Mouse (Mus musculus) hindbrain, postnatal 0 days (tissue): ENCODE results near the gene Fam189a1. TPM values are rescaled to one million over a fixed set of nuclear protein-coding genes. Genes with fewer than 3 reads are reported as not detected.

Experiments used
- ATAC-seq: fragments of 200-750 bp; cut with Nextera tagmentation; 2 replicates; pipeline ENCODE4 v1.8.0; 2017; ENCODE audit warnings: mild to moderate bottlenecking, moderate TSS enrichment, moderate library complexity
- DNase-seq: peaks from one replicate; pipeline ENCODE4 v3.0.0-alpha.2; 2015; ENCODE audit warnings: low spot score
- H3K27ac ChIP-seq: fragments of 300-500 bp; sonication (generic); 2 replicates; pipeline ENCODE4 v1.5.1; 2014; ENCODE audit warnings: mild to moderate bottlenecking
- H3K27me3 ChIP-seq: fragments of 300-500 bp; sonication (generic); 2 replicates; pipeline ENCODE4 v1.6.1; 2014; ENCODE audit warnings: low read length, mixed read lengths; ENCODE audit not compliant: insufficient read depth
- H3K36me3 ChIP-seq: fragments of 300-500 bp; sonication (generic); 2 replicates; pipeline ENCODE4 v1.6.1; 2014; ENCODE audit warnings: low read length, mixed read lengths; ENCODE audit not compliant: insufficient read depth
- H3K4me1 ChIP-seq: fragments of 300-500 bp; sonication (generic); 2 replicates; pipeline ENCODE4 v1.6.1; 2014; ENCODE audit warnings: antibody characterized with exemption, low read length, mixed read lengths; ENCODE audit not compliant: insufficient read depth
- H3K4me2 ChIP-seq: fragments of 300-500 bp; sonication (generic); 2 replicates; pipeline ENCODE4 v1.6.1; 2014; ENCODE audit warnings: low read depth, mild to moderate bottlenecking, low read length, moderate library complexity, mixed read lengths
- H3K4me3 ChIP-seq: fragments of 300-500 bp; sonication (generic); 2 replicates; pipeline ENCODE4 v1.5.1; 2014; ENCODE audit warnings: low read length
- H3K9ac ChIP-seq: fragments of 300-500 bp; sonication (generic); replicated peaks from 2 replicates; pipeline ENCODE4 v1.6.1; 2014; ENCODE audit warnings: mild to moderate bottlenecking, low read length, moderate library complexity, mixed read lengths
- H3K9me3 ChIP-seq: fragments of 300-500 bp; sonication (generic); 2 replicates; pipeline ENCODE4 v1.6.1; 2016; ENCODE audit warnings: low read length, mixed read lengths
- CTCF ChIP-seq: IDR thresholded peaks from 2 replicates; pipeline ENCODE4 v1.5.1; 2016; ENCODE audit warnings: antibody characterized with exemption, control low read depth, low read depth
- WGBS: fragments of 180-500 bp; shearing (Covaris S2); extraction: QIAGEN DNeasy Blood & Tissue Kit; methylation state at CpG from one replicate; pipeline ENCODE4 v1.1.7; 2014; 5-methylcytosine and 5-hydroxymethylcytosine counted together
- polyA plus RNA-seq: library from polyadenylated mRNA; unstranded; fragments of >200 nt; fragmentation: Nextera tagmentation; extraction: Ambion mirVana; gene quantifications from 2 replicates; pipeline ENCODE4 v1.2.1, GENCODE M21; 2015
- total RNA-seq: library from RNA; depleted of rRNA; stranded (reverse); fragments of >200 nt; gene quantifications from 2 replicates; pipeline ENCODE4 v1.2.3, GENCODE M21; 2014

Gene Fam189a1
- total and polyA plus RNA-seq, 2 experiments from 2014 or later = 16.8 to 28.4 TPM

GRCm38 (mm10) chr7:65066211-65066610, 90.2 kb downstream of the Fam189a1 start:
- Histone ChIP-seq H3K27ac (no peak overlapping the region), H3K36me3 (no peaks in the 10 kb centered on the region), H3K9ac (no peak overlapping the region), H3K9me3 (no peaks in the 10 kb centered on the region), H3K27me3 (no peaks in the 10 kb centered on the region), H3K4me2 (no peak overlapping the region), H3K4me1 (no peaks in the 10 kb centered on the region), H3K4me3 (no peak overlapping the region)
- 86% methylated on average over 7 of the region's 7 CpGs for WGBS
- no peak for TF ChIP-seq CTCF
- DNase-seq = no peak
- ATAC-seq = no peak

GRCm38 (mm10) chr7:65065457-65065856, 90.9 kb downstream of the Fam189a1 start:
- no peak overlapping the region for H3K4me2 ChIP-seq
- no peaks in the 10 kb centered on the region for H3K9me3 ChIP-seq
- DNase-seq (no peak), ATAC-seq (0 out of 2 replicates have a peak, but pooled peaks have one; percentile 10)
- no peak overlapping the region for H3K9ac ChIP-seq
- H3K4me3 ChIP-seq = no peak overlapping the region
- no peaks in the 10 kb centered on the region for H3K27me3 ChIP-seq
- H3K4me1 ChIP-seq = no peaks in the 10 kb centered on the region
- no peaks in the 10 kb centered on the region for H3K36me3 ChIP-seq
- TF ChIP-seq CTCF = no peak
- 75% methylated on average over 7 of the region's 7 CpGs for WGBS
- no peak overlapping the region for H3K27ac ChIP-seq

GRCm38 (mm10) chr7:65064638-65065037, 91.7 kb downstream of the Fam189a1 start:
- no peaks in the 10 kb centered on the region for H3K4me1 ChIP-seq
- no peak overlapping the region for H3K4me2 ChIP-seq
- no peak for DNase-seq
- H3K9me3 ChIP-seq = no peaks in the 10 kb centered on the region
- H3K27ac ChIP-seq = no peak overlapping the region
- no peaks in the 10 kb centered on the region for H3K27me3 ChIP-seq
- no peaks in the 10 kb centered on the region for H3K36me3 ChIP-seq
- WGBS = 32% methylated on average over 5 of the region's 5 CpGs
- no peak overlapping the region for H3K9ac ChIP-seq
- H3K4me3 ChIP-seq = no peak overlapping the region
- no peak for TF ChIP-seq CTCF
- no peak for ATAC-seq

- ATAC-seq = no peak
- no peaks in the 10 kb centered on the region for H3K4me1 ChIP-seq
- 34% methylated on average over 3 of the region's 3 CpGs for WGBS
These were observed 92.3 kb downstream of the Fam189a1 start for GRCm38 (mm10) chr7:65064096-65064495.

GRCm38 (mm10) chr7:65060163-65060799, 96.1 kb downstream of the Fam189a1 start:
- H3K9me3 ChIP-seq = no peaks in the 10 kb centered on the region
- no peaks in the 10 kb centered on the region for H3K36me3 ChIP-seq
- ATAC-seq (0 out of 2 replicates have a peak, but pooled peaks have one; percentile 27), DNase-seq (peak; percentile 36)
- H3K9ac ChIP-seq = no peak overlapping the region
- H3K4me1 ChIP-seq = 0 out of 2 replicates have a peak, but pooled peaks cover 6% of the 10 kb centered on the region
- 47% methylated on average over 7 of the region's 7 CpGs for WGBS
- no peak overlapping the region for H3K27ac ChIP-seq
- no peak overlapping the region for H3K4me3 ChIP-seq
- no peak for TF ChIP-seq CTCF
- no peaks in the 10 kb centered on the region for H3K27me3 ChIP-seq
- H3K4me2 ChIP-seq = no peak overlapping the region

More at GRCm38 (mm10) chr7:65064096-65064495, 92.3 kb downstream of the Fam189a1 start:
- Histone ChIP-seq H3K27me3 (no peaks in the 10 kb centered on the region), H3K27ac (no peak overlapping the region), H3K9me3 (no peaks in the 10 kb centered on the region), H3K9ac (no peak overlapping the region), H3K36me3 (no peaks in the 10 kb centered on the region), H3K4me3 (no peak overlapping the region), H3K4me2 (no peak overlapping the region)
- no peak for TF ChIP-seq CTCF
- no peak for DNase-seq

- peak; percentile 52 for DNase-seq
- no peak overlapping the region for H3K4me2 ChIP-seq
- 0 out of 2 replicates have a peak, but pooled peaks cover 6% of the 10 kb centered on the region for H3K4me1 ChIP-seq
- ATAC-seq = peak; percentile 62; the same call in 1 of the 2 replicates
- no peak overlapping the region for H3K27ac ChIP-seq
- no peak for TF ChIP-seq CTCF
- H3K36me3 ChIP-seq = no peaks in the 10 kb centered on the region
- no peak overlapping the region for H3K4me3 ChIP-seq
- no peak overlapping the region for H3K9ac ChIP-seq
- 41% methylated on average over 6 of the region's 6 CpGs for WGBS
- no peaks in the 10 kb centered on the region for H3K27me3 ChIP-seq
- no peaks in the 10 kb centered on the region for H3K9me3 ChIP-seq
These were observed 99.5 kb downstream of the Fam189a1 start for GRCm38 (mm10) chr7:65056864-65057263.

- WGBS = 75% methylated on average over 1 of the region's 1 CpGs
- no peak for DNase-seq
- H3K27me3 ChIP-seq = no peaks in the 10 kb centered on the region
These were observed 104.4 kb downstream of the Fam189a1 start for GRCm38 (mm10) chr7:65051986-65052385.

More at GRCm38 (mm10) chr7:65051986-65052385, 104.4 kb downstream of the Fam189a1 start:
- Histone ChIP-seq H3K36me3 (no peaks in the 10 kb centered on the region), H3K4me1 (0 out of 2 replicates have a peak, but pooled peaks cover 9% of the 10 kb centered on the region), H3K27ac (no peak overlapping the region), H3K9ac (no peak overlapping the region), H3K9me3 (no peaks in the 10 kb centered on the region), H3K4me2 (no peak overlapping the region), H3K4me3 (no peak overlapping the region)
- TF ChIP-seq CTCF = no peak
- no peak for ATAC-seq
